Mouse (Mus musculus) urinary bladder, adult 2 months (tissue): Measurements from ENCODE around the gene Pnp. TPM values are rescaled to one million over a fixed set of nuclear protein-coding genes. Genes with fewer than 3 reads are reported as not detected.
"Not testable (repeated sequence)": the region's sequence is repeated elsewhere in the genome, so short reads cannot be mapped to it uniquely, and the experiment has no call there.

Experiments used
- DNase-seq: peaks from one replicate; pipeline ENCODE4 v3.0.0; 2022; ENCODE audit warnings: low spot score
- polyA plus RNA-seq: library from polyadenylated mRNA; depleted of rRNA; stranded (reverse); fragments of >200 nt; gene quantifications from 2 replicates; pipeline ENCODE4 v1.2.3, GENCODE M21; 2012; rRNA removed

Pnp gene
- polyA plus RNA-seq, 1 experiment, result 64.9 TPM

DNA sequence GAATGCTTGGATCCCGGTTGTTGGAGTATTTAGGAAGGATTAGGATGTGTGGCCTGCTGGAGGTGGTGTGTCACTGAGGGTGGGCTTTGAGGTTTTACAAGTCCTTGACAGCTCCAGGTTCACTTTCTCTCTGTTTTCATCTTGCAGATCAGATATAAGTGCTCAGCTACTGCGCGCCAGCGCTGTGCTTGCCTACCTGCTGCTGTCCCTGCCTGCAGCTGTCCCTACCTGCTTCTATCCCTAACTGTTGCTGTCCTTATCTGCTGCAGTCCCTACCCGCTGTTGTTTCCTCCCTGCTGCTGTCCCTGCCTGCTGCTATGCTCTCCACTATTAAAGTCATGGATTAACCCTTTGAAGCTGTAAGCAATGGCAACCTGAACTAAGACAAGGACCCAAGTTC lies 44.1 kb downstream of the Pnp start:
- no peak for DNase-seq

DNA sequence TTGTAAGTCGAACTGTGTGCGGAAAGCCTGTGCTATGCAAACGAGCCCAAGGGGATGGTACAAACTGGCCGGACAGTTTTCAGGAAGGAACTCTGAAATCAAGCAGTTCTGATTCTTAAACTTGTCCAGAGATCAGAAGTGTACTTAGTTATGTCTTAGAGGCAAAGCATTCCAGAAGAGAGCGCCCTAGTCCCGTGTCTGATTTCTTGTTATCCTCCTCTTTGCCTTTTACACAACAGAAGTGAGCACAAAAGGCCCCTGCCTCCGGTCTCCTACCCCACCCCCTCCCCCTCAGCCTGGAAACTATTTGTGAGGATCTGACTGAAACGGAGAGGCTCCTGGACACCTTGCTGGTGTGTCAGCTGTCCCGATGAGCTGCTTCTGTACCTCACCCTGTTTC lies 45.8 kb downstream of the Pnp start:
- no peak for DNase-seq

DNA sequence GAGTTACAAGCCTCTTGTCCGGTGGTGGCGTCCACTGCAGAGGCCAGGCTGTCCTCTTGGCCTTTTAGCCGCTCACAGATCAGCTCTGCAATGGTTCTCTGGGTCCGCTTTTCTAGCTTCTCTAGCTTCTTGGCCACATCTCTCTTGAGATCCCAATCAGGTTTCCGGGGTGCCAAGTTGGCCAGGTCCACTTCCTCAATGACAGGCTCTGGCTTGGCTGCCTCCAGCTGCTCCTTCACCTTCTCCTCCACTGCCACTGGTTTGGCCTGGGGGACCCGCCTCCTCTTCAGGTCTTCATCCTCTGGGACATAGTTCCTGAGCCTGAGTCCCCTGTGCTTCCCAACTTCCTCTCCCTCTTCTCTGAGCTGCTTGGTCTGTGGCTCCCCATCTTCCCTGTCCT lies 47.6 kb downstream of the Pnp start:
- DNase-seq, result not testable (repeated sequence)

DNA sequence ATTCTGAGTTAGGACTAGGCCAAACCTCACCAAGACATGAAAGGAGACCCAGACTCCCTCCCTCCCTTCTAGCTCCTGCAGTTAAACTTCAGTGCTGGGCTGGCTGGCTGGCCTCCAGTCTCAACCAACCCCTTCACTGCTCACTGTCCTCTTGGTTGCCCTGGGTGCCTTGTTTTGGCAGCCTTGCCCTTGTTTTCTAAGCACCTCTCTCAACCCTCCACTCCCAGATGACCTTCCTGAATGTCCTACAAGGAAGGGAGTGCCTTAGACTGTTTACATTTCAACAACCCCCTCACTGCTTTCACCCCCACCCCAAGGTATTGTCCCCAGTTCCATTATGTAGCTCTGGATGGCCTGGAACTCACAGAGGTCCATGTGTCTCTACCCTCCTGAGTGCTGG lies 48.7 kb downstream of the Pnp start:
- no peak for DNase-seq

DNA sequence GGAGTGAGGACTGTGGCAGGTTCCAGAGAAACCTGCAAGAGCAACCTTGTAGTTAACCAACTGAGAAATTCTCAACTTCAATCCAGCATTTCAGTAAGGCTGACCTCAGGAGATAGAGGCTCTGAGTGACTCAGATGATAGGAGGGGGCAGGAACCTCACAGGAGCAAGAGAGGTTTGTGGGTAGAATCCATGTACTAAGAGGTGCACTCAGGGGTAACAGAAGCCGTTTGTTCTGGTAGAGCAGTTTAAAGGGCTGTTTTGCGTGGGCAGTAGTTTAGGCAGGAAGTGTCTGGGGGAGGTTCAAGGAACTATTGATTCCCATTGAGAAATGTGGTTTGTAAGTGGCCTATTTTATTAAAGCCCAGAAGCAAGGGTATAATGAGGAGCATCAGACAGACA lies 50.3 kb downstream of the Pnp start:
- DNase-seq, result no peak

DNA sequence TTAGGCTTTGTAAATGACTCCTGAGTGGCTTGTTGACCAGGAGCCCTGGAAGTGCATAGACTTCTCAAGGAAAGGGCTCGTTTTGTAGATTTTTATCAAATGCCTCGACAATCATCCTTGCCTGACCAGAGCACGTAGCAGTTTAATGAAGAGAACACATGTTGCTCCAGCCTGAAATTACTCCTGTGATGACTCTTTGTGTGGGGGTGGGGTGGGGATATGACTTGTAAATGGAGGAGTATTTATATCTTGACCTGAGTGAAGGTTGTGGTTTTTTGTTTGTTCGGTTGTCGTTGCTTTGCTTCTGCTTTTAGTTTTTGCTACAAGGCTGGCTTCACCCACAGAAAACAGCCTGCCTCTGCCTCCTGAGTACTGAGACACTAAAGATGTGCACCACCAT lies 51.0 kb downstream of the Pnp start:
- no peak for DNase-seq

DNA sequence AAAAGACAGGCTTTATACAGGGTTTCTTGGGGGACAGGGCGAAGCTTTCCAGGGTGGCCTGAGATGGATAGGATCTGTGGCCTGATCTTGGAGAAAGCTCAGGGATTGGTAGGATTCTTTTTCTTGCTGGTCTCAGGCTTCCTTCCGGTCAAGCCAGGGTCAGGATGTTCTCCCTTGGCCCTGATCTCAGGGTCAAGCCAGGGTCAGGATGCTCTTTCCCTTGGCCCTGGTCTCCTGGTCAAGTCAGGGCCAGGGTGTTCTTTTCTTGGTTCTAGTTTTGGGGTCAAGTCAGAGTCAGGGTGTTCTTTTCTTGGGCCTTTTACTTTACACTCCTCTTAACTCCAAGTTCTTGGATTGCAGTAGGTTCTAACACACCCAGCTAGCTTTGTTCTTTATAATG lies 56.8 kb downstream of the Pnp start:
- no peak for DNase-seq

DNA sequence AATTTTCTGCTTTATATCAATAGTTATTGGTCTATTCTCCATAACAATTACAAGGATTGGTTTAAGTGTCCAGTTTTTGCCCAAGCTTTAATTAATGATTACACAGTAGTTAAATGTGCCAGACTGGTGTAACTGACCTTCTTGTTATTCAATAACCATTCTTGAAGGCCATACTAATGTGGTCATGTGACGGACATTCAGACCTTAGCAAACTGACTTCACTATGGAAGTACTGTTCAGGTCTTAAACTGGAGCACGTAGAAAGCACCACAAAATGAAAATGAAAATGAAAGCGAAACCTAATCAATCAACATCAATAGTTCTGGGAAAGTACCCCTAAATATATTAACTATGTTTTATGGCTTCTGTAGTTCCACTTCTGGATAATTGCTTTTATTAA lies 60.2 kb downstream of the Pnp start:
- no peak for DNase-seq

DNA sequence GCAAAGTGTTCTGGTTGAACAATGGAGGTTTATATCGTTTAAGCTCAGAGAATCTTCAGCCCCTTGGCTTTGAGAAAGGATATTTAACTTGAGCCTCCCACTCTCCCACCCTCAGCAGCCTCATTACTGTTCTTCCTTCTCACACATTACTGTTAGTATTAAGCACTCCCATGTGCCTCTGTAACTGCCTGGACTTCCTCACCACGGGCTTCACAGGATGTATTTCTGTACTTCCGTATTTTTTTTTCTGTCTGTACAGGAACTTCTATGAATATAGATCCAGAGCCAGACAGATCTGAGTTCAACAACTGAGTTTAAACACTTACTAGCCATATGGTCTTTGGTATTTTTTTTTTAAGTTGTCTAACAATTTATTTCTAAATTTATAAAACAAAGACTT lies 66.2 kb downstream of the Pnp start:
- DNase-seq, result no peak

DNA sequence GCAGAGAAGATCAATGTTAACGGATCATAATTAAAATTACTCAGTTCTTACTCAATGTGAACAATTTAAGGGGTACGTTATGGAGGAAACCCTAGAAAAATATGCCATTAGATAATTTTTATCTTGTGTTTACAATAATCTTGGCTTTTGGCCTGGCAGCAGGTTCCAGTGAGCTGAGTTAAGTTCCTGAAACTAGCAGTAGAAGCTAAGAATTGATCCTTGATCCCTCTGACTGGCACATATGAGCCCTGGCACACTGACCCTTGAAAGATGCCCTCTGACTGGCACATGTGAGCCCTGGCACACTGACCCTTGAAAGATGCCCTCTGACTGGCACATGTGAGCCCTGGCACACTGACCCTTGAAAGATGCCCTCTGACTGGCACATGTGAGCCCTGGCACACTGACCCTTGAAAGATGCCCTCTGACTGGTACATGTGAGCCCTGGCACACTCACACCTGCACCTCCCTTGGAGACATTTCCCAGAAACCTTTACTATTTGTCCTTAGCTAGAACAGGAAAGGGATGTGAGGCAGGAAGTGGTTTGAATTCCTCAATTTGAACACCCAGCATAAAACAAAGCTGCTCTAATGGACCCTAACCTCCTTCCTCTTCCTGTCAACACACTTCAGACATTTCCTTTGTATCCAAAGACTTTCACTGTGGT lies 67.3 kb downstream of the Pnp start:
- DNase-seq, result no peak

DNA sequence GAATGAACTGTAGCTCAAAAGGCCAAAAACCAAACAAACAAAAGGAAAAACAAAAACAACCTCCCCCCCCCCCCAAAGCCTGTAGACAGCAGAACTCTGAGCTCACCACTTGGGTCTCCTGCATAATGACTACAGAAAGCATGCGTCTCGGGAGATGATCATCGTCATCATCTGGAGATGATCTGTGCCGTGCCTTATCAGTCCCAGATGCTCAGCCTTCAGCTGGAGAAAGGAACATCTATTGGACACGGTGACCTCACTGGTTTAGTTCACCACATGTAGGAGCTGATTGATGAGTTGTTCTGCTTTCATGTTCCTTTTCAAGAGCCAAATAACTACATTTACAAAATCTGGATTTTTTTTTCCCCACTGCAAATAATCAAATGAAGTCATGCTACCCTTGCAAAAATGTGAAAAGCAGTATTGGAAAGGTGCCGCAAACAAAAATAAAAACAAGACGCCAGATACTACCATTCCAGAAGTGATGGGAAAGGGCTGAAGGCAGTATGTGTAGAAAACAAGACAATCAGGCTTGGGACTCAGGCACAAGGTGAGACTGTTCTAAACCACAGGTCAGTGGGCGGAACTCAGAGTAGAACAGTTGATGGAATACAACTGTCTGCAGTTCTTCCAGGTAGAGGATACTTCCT lies 76.4 kb downstream of the Pnp start, which contains the start of gene Rnase10:
Gene Rnase10 (plus strand): TSS at position 600 of the 650 bp plus-strand sequence.
- no peak for DNase-seq

DNA sequence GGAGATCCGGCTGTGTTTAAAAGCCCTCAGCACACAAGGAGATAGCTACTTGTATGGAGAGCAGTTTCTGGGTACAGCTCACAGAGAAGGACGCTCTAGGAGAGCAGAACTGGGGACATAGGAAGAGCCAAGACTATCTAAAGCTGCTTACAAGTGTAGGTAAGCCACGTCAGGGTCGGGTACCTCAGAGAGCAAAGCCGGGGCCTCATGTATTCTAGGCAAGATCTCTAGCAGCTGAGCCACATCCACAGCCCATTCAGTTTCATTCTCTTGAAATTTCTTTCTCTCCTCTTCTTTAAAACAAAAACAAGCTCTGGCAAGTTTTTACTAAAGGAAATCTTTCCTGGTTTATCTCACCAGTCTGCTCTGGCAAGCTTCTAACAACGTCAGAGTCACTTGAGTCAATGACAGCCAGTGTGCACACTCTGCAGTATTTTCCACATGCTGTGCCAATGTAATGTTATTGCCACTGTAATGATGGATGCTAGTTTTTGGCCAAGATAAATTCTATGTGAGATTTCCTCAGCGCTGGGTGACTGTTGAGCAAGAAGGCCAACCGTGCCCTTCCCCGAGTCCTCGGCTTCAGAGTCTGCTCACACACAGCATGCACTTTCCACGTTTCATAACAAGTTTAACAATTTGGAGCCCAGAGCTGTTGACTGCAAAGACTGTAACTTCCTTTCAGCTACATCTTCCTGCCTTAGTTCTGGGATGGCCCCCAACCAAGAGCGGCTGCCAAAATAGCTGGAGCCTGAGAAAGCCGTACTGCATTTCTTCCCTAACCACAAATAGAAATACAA lies 77.2 kb downstream of the Pnp start:
- DNase-seq, result no peak

DNA sequence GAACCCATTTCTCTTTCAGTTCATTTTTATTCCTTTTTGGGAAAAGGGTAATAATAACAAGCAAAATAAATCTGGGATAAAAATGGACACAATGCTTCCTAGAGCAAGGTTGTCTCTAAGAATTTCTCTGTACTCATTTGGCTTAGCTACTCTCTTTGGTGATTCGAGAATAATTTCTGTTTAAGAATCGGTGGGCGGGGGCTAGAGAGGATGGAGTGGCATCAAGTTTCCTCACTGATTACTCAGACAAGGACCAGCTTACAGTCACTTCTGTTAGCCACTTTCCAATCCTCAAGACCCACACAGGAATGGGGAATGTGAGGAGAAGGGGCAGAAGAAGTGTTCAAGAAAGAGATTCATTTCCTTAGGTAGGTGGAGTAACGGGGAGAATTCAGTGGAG lies 77.9 kb downstream of the Pnp start:
- DNase-seq, result no peak

DNA sequence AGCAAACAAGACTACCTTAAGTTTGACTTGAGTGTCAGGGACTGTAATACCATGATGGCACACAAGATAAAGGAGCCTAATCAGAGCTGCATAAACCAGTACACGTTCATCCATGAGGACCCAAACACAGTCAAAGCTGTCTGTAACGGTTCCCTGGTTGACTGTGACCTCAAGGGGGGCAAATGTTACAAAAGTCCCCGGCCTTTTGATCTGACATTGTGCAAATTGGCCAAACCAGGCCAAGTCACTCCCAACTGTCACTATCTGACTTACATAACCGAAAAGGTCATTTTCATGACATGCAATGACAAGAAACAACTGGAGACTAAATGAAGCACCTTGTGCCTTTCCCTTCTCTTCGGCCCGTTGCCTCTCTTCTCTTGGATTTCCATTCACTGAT lies 78.7 kb downstream of the Pnp start:
- DNase-seq, result no peak

DNA sequence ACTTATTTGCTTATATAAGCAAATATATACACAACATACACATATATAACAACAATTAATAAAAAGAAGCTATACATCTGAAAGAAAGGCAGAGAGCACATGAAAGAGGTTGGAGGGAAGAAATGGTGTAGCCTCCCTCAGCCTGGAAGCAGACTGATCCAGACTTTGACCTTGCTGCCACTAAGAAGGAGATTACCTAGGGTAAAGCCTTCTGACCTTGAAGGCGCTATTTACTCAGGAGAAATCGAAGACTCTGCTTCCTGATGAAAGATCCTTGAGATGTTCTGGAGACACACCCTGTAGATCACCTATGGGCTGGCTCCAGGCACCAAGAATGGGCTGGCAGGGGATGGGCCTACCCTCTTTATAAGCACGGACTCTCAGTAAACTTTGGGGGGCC lies 83.8 kb downstream of the Pnp start:
- DNase-seq, result not testable (repeated sequence)

Other genes starting within 250 kb of the Pnp start
- not detected in 2 replicates for gene Olfr747, start 237.9 kb upstream of the Pnp start, polyA plus RNA-seq
- gene Olfr748, start 223.7 kb upstream of the Pnp start, polyA plus RNA-seq, result not detected in 2 replicates
- not detected in 2 replicates for gene Olfr749, start 186.0 kb upstream of the Pnp start, polyA plus RNA-seq
- 46.3 and 58.6 TPM in 2 replicates for gene Ttc5, start 145.6 kb upstream of the Pnp start, polyA plus RNA-seq
- not detected in 2 replicates for gene Ccnb1ip1, start 123.3 kb upstream of the Pnp start, polyA plus RNA-seq
- gene Parp2, start 123.2 kb upstream of the Pnp start, polyA plus RNA-seq, result 55.8 and 64.0 TPM in 2 replicates
- 25.3 and 29.5 TPM in 2 replicates for gene Tep1, start 60.5 kb upstream of the Pnp start, polyA plus RNA-seq
- 1.7 and 2.5 TPM in 2 replicates for gene Klhl33, start 33.6 kb upstream of the Pnp start, polyA plus RNA-seq
- 75.6 and 84.0 TPM in 2 replicates for gene Osgep, start 6.2 kb upstream of the Pnp start, polyA plus RNA-seq
- gene Apex1, start 6.1 kb upstream of the Pnp start, polyA plus RNA-seq, result 56.6 and 59.1 TPM in 2 replicates
- gene Pip4p1, start 226 bp upstream of the Pnp start, polyA plus RNA-seq, result 79.4 and 104 TPM in 2 replicates
- 45.7 and 54.1 TPM in 2 replicates for gene Gm49342, start 13.4 kb downstream of the Pnp start, polyA plus RNA-seq
- 2.6 and 3.7 TPM in 2 replicates for gene Pnp2, start 24.9 kb downstream of the Pnp start, polyA plus RNA-seq
- 0.28 and 0.41 TPM in 2 replicates for gene Rnase10, start 76.7 kb downstream of the Pnp start, polyA plus RNA-seq
- gene Rnase9, start 110.8 kb downstream of the Pnp start, polyA plus RNA-seq, result not detected in 2 replicates
- gene Rnase11, start 119.1 kb downstream of the Pnp start, polyA plus RNA-seq, result not detected in 2 replicates
- 0.32 TPM in 1 of 2 replicates, not detected in the other for gene Rnase12, start 126.6 kb downstream of the Pnp start, polyA plus RNA-seq
- gene Olfr750, start 143.4 kb downstream of the Pnp start, polyA plus RNA-seq, result 0.06 TPM in 1 of 2 replicates, not detected in the other
- gene Rnase4, start 160.0 kb downstream of the Pnp start, polyA plus RNA-seq, result 373 and 403 TPM in 2 replicates
- 60.1 and 64.0 TPM in 2 replicates for gene Ang, start 160.1 kb downstream of the Pnp start, polyA plus RNA-seq
- 0.04 and 0.06 TPM in 2 replicates for gene Eddm3b, start 183.3 kb downstream of the Pnp start, polyA plus RNA-seq
- gene Rnase6, start 192.8 kb downstream of the Pnp start, polyA plus RNA-seq, result 7.1 and 8.3 TPM in 2 replicates
- gene Rnase1, start 215.7 kb downstream of the Pnp start, polyA plus RNA-seq, result 0.30 and 0.40 TPM in 2 replicates
- not detected in 2 replicates for gene Rnase2b, start 231.2 kb downstream of the Pnp start, polyA plus RNA-seq